Mouse (Mus musculus) lung, postnatal 0 days (tissue): ENCODE measurements around the gene Rgs12. TPM values are rescaled to one million over a fixed set of nuclear protein-coding genes. Genes with fewer than 3 reads are reported as not detected.

ENCODE experiments used
- ATAC-seq: fragments of 200-750 bp; cut with Nextera tagmentation; 2 replicates; pipeline ENCODE4 v1.8.0; 2017; ENCODE audit warnings: moderate library complexity
- DNase-seq: peaks from one replicate; pipeline ENCODE4 v3.0.0-alpha.2; 2016; ENCODE audit warnings: low spot score
- H3K27ac ChIP-seq: fragments of 300-500 bp; sonication (generic); 2 replicates; pipeline ENCODE4 v1.5.1; 2014; ENCODE audit warnings: antibody characterized with exemption, mild to moderate bottlenecking, low read length, mixed read lengths
- H3K27me3 ChIP-seq: fragments of 300-500 bp; sonication (generic); replicated peaks from 2 replicates; pipeline ENCODE4 v1.6.1; 2014; ENCODE audit warnings: low read length, mixed read lengths; ENCODE audit not compliant: insufficient read depth
- H3K36me3 ChIP-seq: fragments of 300-500 bp; sonication (generic); 2 replicates; pipeline ENCODE4 v1.6.1; 2014; ENCODE audit warnings: low read length, mixed read lengths; ENCODE audit not compliant: insufficient read depth
- H3K4me1 ChIP-seq: fragments of 300-500 bp; sonication (generic); 2 replicates; pipeline ENCODE4 v1.6.1; 2014; ENCODE audit warnings: antibody characterized with exemption, low read depth, low read length, mixed read lengths; ENCODE audit not compliant: insufficient read depth
- H3K4me2 ChIP-seq: fragments of 300-500 bp; sonication (generic); replicated peaks from 2 replicates; pipeline ENCODE4 v1.6.1; 2014; ENCODE audit warnings: low read depth, mild to moderate bottlenecking, low read length, moderate library complexity, mixed read lengths
- H3K4me3 ChIP-seq: fragments of 300-500 bp; sonication (generic); 2 replicates; pipeline ENCODE4 v1.5.1; 2014; ENCODE audit warnings: low read depth, low read length
- H3K9ac ChIP-seq: fragments of 300-500 bp; sonication (generic); replicated peaks from 2 replicates; pipeline ENCODE4 v1.6.1; 2014; ENCODE audit warnings: low read depth, mild to moderate bottlenecking
- H3K9me3 ChIP-seq: fragments of 300-500 bp; sonication (generic); 2 replicates; pipeline ENCODE4 v1.6.1; 2016; ENCODE audit warnings: low read length, mixed read lengths
- CTCF ChIP-seq: IDR thresholded peaks from 2 replicates; pipeline ENCODE4 v1.5.1; 2016; ENCODE audit warnings: antibody characterized with exemption, mild to moderate bottlenecking
- EP300 ChIP-seq: IDR thresholded peaks from 2 replicates; pipeline ENCODE4 v1.6.1; 2016; ENCODE audit warnings: antibody characterized with exemption, mild to moderate bottlenecking, control low read depth
- WGBS: fragments of 180-500 bp; shearing (Covaris S2); extraction: QIAGEN DNeasy Blood & Tissue Kit; methylation state at CpG from one replicate; pipeline ENCODE4 v1.1.7; 2014; 5-methylcytosine and 5-hydroxymethylcytosine counted together
- polyA plus RNA-seq: library from polyadenylated mRNA; unstranded; fragments of >200 nt; fragmentation: Nextera tagmentation; extraction: Ambion mirVana; gene quantifications from 2 replicates; pipeline ENCODE4 v1.2.1, GENCODE M21; 2015

Rgs12 gene
- polyA plus RNA-seq, 1 experiment from 2014 or later, result 45.5 TPM

DNA sequence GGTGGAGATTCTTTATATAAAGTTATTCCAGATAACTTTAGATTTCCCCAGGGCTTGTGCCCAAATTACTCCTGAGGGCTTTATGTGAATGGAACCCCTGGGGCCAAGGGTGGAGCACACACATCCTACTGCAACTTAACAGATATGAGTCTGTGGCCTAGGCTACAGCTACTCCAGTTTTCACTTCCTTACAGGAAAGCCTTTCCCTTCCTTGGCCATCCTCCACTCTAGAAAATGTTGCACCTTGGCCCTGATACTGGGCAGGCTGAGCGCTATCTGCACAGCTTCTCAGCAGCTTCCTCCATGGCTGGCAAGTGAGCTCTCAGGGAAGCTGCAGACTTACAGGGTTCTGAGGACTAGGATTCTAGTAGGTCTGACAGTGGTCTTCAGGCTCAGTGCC, 80.1 kb downstream of the Rgs12 start:
- ATAC-seq, result no peak
- TF ChIP-seq CTCF (no peak), EP300 (no peak)
- DNase-seq, result no peak
- no peaks in the 10 kb centered on the region for H3K4me1 ChIP-seq
- no peak overlapping the region for H3K9ac ChIP-seq
- H3K36me3 ChIP-seq, result peaks cover 16% of the 10 kb centered on the region; the same call in 1 of the 2 replicates
- no peaks in the 10 kb centered on the region for H3K9me3 ChIP-seq
- H3K4me2 ChIP-seq, result no peak overlapping the region
- no peak overlapping the region for H3K4me3 ChIP-seq
- 89% methylated on average over 1 of the region's 1 CpGs for WGBS
- H3K27ac ChIP-seq, result no peak overlapping the region
- no peaks in the 10 kb centered on the region for H3K27me3 ChIP-seq

DNA sequence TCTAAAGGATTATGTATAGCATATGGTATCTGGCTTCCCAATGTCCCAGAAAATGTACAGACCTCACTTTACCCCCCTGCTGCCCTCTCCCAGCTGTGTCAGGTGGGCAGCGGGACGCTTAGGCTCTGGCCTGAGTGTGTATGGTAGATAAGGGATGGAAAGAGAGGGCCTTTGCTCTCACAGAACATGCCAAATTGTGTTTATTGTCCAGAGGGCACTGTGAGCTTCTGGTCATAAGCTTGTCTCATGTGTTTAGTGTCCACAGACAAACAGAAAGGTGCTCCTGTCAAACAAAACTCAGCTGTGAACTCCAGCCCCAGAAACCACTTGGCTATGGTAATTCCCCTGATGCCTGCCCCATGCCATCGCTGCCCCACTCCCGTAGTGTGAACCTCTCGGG, 80.5 kb downstream of the Rgs12 start:
- DNase-seq (no peak), ATAC-seq (no peak)
- no peak overlapping the region for H3K4me3 ChIP-seq
- WGBS, result 91% methylated on average over 5 of the region's 5 CpGs
- peaks cover 16% of the 10 kb centered on the region; the same call in 1 of the 2 replicates for H3K36me3 ChIP-seq
- TF ChIP-seq CTCF, result no peak
- H3K27ac ChIP-seq, result no peak overlapping the region
- H3K9me3 ChIP-seq, result no peaks in the 10 kb centered on the region
- no peaks in the 10 kb centered on the region for H3K4me1 ChIP-seq
- H3K4me2 ChIP-seq, result no peak overlapping the region
- no peaks in the 10 kb centered on the region for H3K27me3 ChIP-seq
- H3K9ac ChIP-seq, result no peak overlapping the region

DNA sequence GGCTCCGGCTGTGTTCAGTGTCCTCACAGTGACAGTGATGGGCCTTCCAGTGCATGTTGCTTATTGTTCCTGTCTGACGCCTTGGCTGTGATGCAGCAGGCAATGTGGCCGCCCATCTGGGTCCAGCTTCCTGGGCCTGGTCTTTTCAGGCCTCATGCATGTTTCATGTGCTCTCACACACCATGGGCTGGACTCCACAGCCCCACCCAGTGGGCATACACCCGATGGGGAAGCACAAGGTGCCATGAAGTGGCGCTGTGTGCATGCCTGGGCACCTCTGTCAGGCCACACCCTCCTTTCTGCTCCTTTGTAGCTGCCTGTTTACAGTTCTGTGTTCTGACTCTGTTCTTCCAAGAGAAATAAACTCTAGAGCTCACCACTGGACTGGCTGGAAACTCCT, 83.8 kb downstream of the Rgs12 start:
- H3K36me3 ChIP-seq, result 0 out of 2 replicates have a peak, but pooled peaks cover 10% of the 10 kb centered on the region
- H3K27ac ChIP-seq, result no peak overlapping the region
- no peak overlapping the region for H3K4me3 ChIP-seq
- TF ChIP-seq CTCF (peak; percentile 73), EP300 (no peak)
- no peaks in the 10 kb centered on the region for H3K9me3 ChIP-seq
- 68% methylated on average over 5 of the region's 5 CpGs for WGBS
- DNase-seq, result peak; percentile 77
- H3K9ac ChIP-seq, result no peak overlapping the region
- H3K4me2 ChIP-seq, result no peak overlapping the region
- H3K27me3 ChIP-seq, result no peaks in the 10 kb centered on the region
- no peaks in the 10 kb centered on the region for H3K4me1 ChIP-seq
- ATAC-seq, result peak; percentile 67

DNA sequence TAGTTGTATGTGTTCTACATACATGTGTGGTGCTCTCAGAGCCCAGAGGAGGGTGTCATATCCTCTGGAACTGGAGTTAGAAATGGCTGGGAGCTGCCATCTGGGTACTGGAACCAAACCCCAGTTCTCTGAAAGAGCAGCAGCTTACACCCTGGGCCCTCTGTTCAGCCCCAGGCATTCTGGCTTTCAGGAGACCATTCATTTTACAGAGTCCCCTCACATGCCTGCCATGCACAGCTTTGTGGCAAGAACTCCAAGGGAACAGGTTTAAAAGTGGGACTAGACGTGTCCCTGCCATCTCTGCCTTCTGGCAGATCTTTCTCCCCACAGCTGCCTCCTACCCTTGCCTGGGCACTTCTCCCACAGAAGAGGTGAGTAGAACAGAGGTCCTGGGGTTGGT, 84.4 kb downstream of the Rgs12 start:
- 93% methylated on average over 1 of the region's 1 CpGs for WGBS
- no peak overlapping the region for H3K9ac ChIP-seq
- no peak for TF ChIP-seq EP300
- no peak for TF ChIP-seq CTCF
- no peak for DNase-seq
- no peak overlapping the region for H3K4me3 ChIP-seq
- no peaks in the 10 kb centered on the region for H3K9me3 ChIP-seq
- no peak for ATAC-seq
- no peaks in the 10 kb centered on the region for H3K4me1 ChIP-seq
- 0 out of 2 replicates have a peak, but pooled peaks cover 5% of the 10 kb centered on the region for H3K36me3 ChIP-seq
- no peak overlapping the region for H3K4me2 ChIP-seq
- H3K27me3 ChIP-seq, result no peaks in the 10 kb centered on the region
- H3K27ac ChIP-seq, result peak overlapping the region; percentile 38; the same call in 1 of the 2 replicates

DNA sequence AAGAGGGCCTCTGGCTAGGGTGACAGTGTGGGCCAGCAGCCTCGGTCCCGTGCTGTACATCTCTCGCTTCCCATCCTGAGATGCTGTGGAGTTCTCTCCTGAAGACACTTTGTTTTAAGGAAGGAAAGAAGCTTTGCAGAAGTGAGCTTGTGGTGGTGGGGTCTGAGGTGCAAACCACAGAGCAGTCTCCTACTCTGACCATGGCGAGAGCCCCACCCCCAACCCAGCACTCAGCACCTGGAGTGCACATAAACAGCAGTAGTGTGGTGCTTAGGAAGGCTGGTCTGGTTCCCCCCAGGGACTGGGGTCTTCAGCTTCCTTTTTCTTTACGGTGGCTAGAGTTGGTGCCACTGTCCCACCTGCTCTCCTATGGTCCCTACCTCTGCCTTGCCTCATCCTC, 85.9 kb downstream of the Rgs12 start:
- H3K4me3 ChIP-seq, result no peak overlapping the region
- 77% methylated on average over 5 of the region's 5 CpGs for WGBS
- no peak for ATAC-seq
- no peak overlapping the region for H3K4me2 ChIP-seq
- no peak for TF ChIP-seq EP300
- no peak for TF ChIP-seq CTCF
- DNase-seq, result no peak
- peak overlapping the region; percentile 71 for H3K27ac ChIP-seq
- no peak overlapping the region for H3K9ac ChIP-seq
- H3K4me1 ChIP-seq, result no peaks in the 10 kb centered on the region
- H3K36me3 ChIP-seq, result no peaks in the 10 kb centered on the region
- H3K27me3 ChIP-seq, result no peaks in the 10 kb centered on the region
- H3K9me3 ChIP-seq, result no peaks in the 10 kb centered on the region

DNA sequence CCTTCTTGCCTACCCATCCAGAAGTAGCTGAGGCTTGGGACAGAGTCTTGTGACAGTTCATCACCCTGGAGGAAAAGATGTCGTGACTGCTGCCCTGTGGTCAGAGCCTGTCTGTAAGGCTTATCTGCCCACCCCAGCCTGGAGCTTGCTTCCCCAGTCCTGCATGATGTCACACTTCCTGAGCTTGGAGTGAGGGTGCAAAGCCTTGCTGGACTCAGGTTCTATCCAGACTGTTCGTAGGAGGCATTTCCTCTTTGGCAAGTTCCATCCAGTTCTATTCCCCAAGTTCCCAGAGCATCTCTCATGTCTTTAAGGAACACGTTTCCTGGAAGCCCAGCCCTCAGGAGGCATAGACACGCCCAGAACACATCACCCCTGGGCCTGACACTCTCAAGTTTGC, 86.5 kb downstream of the Rgs12 start:
- TF ChIP-seq CTCF (no peak; the same call in 1 of the 2 replicates), EP300 (peak; percentile 88)
- ATAC-seq, result peak; percentile 75

DNA sequence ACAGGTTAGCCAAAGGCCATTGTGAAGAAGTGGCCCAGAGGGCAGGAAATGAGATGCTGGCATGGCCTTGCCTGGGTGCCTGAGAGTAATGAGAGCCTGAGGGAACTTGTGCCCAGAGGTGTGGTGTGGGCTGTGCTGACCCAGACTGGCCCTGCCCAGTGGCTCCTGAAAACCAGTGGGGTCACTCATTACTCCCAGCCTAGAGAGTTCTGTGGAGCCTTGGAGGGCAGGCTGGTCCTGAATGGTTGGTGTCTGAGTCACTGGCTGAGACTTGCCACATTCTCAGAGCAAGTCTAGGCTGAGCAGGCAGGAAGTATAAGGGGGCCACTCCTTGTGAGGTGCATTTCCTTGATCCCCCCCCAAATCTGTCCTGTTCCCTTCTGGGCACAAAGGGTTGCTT, 88.2 kb downstream of the Rgs12 start:
- TF ChIP-seq EP300 (peak; percentile 44; the same call in 1 of the 2 replicates), CTCF (no peak)
- Histone ChIP-seq H3K27ac (0 out of 2 replicates have a peak overlapping the region, but pooled peaks have one; percentile 43), H3K4me3 (no peak overlapping the region)

More for the DNA sequence above, 86.5 kb downstream of the Rgs12 start:
- Histone ChIP-seq H3K4me3 (no peak overlapping the region), H3K9me3 (no peaks in the 10 kb centered on the region), H3K4me2 (no peak overlapping the region), H3K27me3 (no peaks in the 10 kb centered on the region), H3K9ac (no peak overlapping the region), H3K36me3 (no peaks in the 10 kb centered on the region), H3K27ac (peak overlapping the region; percentile 71; the same call in 1 of the 2 replicates), H3K4me1 (no peaks in the 10 kb centered on the region)
- peak; percentile 50 for DNase-seq
- 49% methylated on average over 4 of the region's 4 CpGs for WGBS

More for the DNA sequence above, 88.2 kb downstream of the Rgs12 start:
- H3K27me3 ChIP-seq, result no peaks in the 10 kb centered on the region
- peak; percentile 39 for DNase-seq
- no peaks in the 10 kb centered on the region for H3K4me1 ChIP-seq
- no peak overlapping the region for H3K9ac ChIP-seq
- no peaks in the 10 kb centered on the region for H3K9me3 ChIP-seq
- H3K36me3 ChIP-seq, result no peaks in the 10 kb centered on the region
- no peak overlapping the region for H3K4me2 ChIP-seq
- peak; percentile 42 for ATAC-seq
